Mouse (Mus musculus) left cerebral cortex, postnatal 4 days (tissue): ENCODE measurements at regions not wholly inside any gene's neighbourhood (a gene's known extent, or its start where the extent isn't known, plus 50 kb on each side); places are given as distances from the start of the nearest gene placed in this dataset.

Source experiments
- DNase-seq: peaks from one replicate; pipeline ENCODE4 v3.0.0-alpha.2; 2022
- intact Hi-C: fragments of 180-260 bp; cut with DNase I; formaldehyde crosslinking; loops from one replicate; pipeline ENCODE4 v1.15.1; 2025

GRCm38 (mm10) chr14:98749086-98750027, 244.8 kb downstream of the Rpl36a-ps1 start:
- intact Hi-C loops: no loop called here

DNA sequence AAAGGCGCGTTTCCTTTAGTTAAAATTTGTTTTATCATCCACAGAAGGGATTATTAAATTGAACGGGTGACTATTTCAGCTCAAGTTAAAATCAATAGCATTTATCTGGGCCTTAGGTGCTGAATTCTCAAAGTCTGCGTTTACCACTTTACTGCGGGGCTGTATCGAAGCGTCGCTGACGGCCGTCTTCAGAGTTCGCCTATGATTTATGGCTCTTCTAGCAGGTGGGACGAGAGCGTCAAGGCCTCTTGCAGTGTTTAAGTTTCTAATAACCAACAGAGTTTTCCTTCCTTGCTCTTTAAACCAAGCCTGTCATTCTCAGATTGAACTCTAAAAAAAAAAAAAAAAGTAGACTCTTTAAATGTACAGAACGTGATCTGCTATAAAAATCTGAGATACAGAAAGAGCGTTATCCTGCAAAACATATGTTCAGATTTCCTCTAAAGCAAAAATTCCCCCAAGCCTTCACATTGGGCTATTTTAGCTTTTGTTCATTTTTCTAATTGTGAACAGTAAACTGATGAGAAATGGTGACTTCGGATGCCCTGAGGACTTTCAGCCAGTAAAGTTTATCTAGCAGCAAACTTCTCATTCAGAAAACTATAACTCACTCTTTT, 246.9 kb downstream of the Rpl36a-ps1 start:
- intact Hi-C loops: no loop called here
- no peak for DNase-seq

More at GRCm38 (mm10) chr14:98749086-98750027, 244.8 kb downstream of the Rpl36a-ps1 start:
- no peak for DNase-seq

DNA sequence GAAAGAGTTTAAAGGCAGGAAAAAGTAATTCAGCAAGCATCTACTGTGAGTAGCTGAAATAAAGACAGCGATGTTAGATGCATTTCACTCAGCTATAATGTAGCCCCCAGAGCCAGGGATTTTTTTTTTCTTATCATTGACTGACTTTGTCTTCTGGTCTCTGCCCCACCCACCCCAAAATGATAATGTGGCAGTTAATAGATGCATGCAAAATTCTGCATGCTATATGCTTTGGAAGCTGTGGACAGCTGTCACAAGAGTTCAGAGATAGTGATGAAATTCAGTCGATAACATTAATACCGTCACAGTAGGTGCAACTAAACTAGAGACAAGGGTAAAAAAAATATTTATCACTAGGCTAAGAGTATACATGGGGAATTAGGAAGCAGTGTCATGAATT, 263.7 kb downstream of the Rpl36a-ps1 start:
- DNase-seq: no peak
- intact Hi-C loops: no loop called here

- intact Hi-C loops: no loop called here
- no peak for DNase-seq
These were observed 265.3 kb downstream of the Rpl36a-ps1 start for GRCm38 (mm10) chr14:98728863-98729262.

- no peak for DNase-seq
- intact Hi-C loops: no loop called here
These were observed 271.6 kb downstream of the Rpl36a-ps1 start for GRCm38 (mm10) chr14:98722481-98722880.

GRCm38 (mm10) chr14:98721033-98721432, 273.1 kb downstream of the Rpl36a-ps1 start:
- DNase-seq: no peak
- intact Hi-C loops: no loop called here

DNA sequence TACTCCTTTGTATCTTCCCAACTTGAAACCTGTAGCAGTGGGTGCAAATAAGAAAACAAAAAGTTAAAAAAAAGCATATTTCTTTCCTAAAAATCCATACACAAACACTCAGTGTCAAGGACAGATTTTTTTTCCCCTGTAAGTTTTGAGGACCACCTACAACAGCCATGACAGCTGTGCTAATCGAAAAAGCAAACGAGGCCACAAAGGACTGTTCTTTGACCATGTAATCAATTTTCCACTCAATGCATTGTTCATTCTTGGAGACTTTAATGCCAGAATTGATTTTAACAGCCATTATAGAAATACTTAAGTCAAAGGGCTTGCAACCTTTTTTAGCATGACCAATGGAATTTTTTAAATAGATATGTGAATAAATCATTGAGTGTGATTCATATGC, 286.1 kb downstream of the Rpl36a-ps1 start:
- intact Hi-C loops: no loop called here
- DNase-seq: no peak

GRCm38 (mm10) chr14:98707574-98707973, 286.5 kb downstream of the Rpl36a-ps1 start:
- DNase-seq: no peak
- intact Hi-C loops: no loop called here

- DNase-seq: no peak
These were observed 290.8 kb downstream of the Rpl36a-ps1 start for GRCm38 (mm10) chr14:98703289-98703688.

GRCm38 (mm10) chr14:98656533-98656932, 337.6 kb downstream of the Rpl36a-ps1 start:
- no peak for DNase-seq
- intact Hi-C loops: no loop called here

More at GRCm38 (mm10) chr14:98703289-98703688, 290.8 kb downstream of the Rpl36a-ps1 start:
- intact Hi-C loops: no loop called here

DNA sequence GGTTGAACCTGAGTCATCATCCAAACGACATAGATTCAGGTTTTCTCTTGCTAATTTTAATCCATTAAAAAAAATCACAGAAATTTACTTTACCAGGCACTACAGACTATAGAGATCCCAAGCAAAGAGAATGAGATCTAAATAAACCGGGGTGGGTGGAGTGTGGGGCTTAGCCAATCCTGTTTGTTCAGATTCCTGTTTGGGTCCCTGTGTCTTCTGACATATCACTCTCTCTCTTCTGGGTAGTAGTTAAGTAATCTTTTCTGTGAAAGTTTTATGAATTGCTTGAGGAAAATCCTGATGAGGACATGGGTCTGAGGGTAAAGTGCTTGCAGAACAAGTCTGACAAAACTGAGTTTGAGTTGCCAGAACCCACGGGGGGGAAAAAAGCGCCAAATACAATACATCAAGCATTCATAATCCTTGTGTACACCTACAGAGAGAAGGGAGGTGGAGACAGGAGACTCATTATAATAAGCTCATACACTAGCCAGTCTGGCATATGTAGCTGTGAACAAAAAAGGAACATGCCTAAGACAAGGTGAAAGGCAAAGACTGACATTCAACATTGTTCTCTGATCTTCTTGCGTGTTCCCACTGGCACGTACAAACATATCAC, 339.8 kb downstream of the Rpl36a-ps1 start:
- DNase-seq: no peak
- intact Hi-C loops: no loop called here

DNA sequence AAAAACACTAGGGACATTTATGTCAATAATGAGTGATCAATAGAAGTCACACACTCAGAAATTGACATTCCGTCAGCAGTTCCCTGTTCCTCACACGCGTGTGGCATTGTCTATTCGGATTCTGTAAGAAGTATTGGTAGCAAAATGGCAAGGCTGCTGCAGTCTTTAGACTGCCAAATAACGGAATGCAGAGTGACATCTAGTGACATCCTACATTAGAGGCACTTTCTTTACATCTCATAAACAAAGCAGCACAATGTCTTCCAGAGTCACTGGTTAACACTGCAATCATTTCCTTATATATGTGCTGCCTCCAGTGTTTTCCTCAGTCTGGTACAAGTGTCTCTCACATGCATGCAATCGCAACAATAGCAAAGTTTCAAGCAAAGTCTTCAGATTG, 342.9 kb downstream of the Rpl36a-ps1 start:
- DNase-seq: no peak

GRCm38 (mm10) chr14:98650520-98650919, 343.6 kb downstream of the Rpl36a-ps1 start:
- intact Hi-C loops: no loop called here
- DNase-seq: no peak

More for the DNA sequence above, 342.9 kb downstream of the Rpl36a-ps1 start:
- intact Hi-C loops: no loop called here

DNA sequence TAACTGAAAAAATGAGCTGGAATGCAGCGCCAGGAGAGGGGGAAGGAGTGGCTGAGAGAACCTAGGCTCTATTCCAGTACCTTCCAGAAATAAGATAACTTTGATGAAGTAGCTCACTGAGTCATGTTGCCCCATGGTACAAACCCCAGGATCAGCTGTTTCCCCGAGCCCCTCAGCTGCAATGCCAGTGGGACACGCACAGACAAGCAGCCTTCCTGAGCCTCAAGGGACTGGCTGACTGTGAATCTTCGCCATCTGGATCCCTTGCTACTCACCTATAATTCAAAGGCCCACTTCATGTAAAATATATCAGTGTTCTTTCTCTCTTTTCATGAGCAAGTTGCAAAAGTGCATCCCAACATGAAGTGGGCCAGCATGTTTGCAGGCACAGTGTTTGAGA, 346.5 kb downstream of the Rpl36a-ps1 start:
- intact Hi-C loops: no loop called here
- DNase-seq: no peak

DNA sequence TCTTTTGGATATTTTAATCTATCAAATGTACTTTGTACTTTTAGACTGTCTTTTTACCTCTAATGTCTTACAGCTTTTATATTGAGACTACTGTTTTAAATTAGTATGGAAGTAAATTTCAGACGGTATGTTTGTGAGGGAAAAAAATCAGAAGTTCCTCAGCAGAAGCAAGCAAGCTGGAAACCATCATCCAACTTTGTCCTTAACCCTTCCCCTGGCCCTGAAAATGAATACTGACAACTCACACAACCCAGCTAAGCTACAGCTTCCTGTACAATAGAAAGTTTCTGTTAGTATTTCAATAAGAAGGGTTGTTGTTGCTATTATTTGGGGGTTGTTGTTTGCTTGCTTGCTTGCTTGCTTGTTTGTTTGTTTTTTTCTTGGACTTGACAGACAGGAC, 350.4 kb downstream of the Rpl36a-ps1 start:
- DNase-seq: no peak

GRCm38 (mm10) chr14:98642661-98643331, 351.3 kb downstream of the Rpl36a-ps1 start:
- DNase-seq: no peak
- intact Hi-C loops: no loop called here

More for the DNA sequence above, 350.4 kb downstream of the Rpl36a-ps1 start:
- intact Hi-C loops: no loop called here

DNA sequence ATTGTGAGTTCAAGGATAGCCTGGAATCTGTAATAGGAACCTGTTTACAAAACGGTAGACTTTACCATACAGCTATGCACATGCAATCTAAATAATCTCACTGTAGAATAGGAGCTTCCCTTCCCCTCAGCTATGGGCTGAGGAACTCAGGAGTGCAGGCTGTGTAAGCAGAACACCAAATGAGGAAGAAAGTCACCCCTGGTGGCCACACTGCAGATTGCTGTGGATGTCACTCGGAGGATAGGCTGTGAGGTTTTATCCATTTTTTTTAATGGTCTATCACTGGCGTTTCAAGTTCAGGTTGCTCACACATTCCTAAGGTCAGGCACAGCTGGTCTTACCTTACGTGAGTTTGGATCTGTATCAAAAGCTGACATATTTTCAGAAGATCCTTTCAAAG, 365.1 kb downstream of the Rpl36a-ps1 start:
- DNase-seq: no peak
- intact Hi-C loops: no loop called here

- no peak for DNase-seq
- intact Hi-C loops: no loop called here
These were observed 367.6 kb downstream of the Rpl36a-ps1 start for GRCm38 (mm10) chr14:98626476-98626875.

GRCm38 (mm10) chr14:98625867-98626266, 368.3 kb downstream of the Rpl36a-ps1 start:
- no peak for DNase-seq
- intact Hi-C loops: no loop called here

DNA sequence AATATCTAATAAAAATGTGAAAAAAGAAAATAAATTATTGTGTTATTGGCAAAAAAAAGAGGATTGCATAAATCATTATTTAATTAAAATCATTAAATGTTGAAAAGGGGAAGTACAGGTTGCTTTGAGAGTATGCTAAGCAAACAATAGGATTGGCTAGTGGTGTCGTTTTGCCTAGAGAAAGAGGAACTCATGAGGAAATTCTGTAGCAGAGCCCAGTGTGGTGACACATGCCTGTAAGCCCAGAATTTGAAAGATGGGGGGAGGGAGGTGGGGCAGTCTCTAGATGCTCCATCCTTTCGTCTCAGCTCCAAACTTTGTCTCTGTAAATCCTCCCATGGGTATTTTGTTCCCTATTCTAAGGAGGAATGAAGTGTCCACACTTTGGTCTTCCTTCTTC, 388.3 kb downstream of the Rpl36a-ps1 start:
- no peak for DNase-seq
- intact Hi-C loops: no loop called here

DNA sequence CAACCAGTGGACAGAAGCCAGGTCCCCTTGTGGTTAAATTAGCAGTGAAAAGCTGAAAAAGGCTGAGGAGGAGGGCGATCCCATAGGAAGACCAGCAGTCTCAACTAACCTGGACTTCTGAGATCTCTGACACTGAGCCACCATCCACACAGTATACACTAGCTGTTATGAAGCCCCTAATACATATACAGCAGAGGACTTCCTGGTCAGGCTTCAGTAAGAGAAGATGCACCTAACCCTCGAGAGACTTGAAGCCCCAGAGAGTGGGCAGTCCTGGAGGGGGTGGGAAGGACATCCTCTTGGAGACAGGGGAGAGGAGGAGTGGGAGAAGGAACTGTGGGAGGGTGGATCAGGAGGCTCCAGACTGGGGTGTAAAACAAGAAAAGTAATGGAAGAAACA, 397.9 kb downstream of the Rpl36a-ps1 start:
- DNase-seq: no peak
- intact Hi-C loops: no loop called here
